Mouse (Mus musculus): ENCODE results near the gene Ddx50. TPM values are rescaled to one million over a fixed set of nuclear protein-coding genes. Genes with fewer than 3 reads are reported as not detected.
"Not testable (repeated sequence)": the region's sequence is repeated elsewhere in the genome, so short reads cannot be mapped to it uniquely, and the experiment has no call there.

Ddx50 gene
- polyA plus RNA-seq, 1 experiment from 2014 or later: 114 TPM

- Histone ChIP-seq H3K4me1 (peaks cover 12% of the 10 kb centered on the region; the same call in 1 of the 2 replicates), H3K4me3 (peak overlapping the region; percentile 39), H3K27ac (peak overlapping the region; percentile 31), H3K9me3 (no peaks in the 10 kb centered on the region), H3K27me3 (ENCODE audit: insufficient read depth, poor library complexity, severe bottlenecking) (no peaks in the 10 kb centered on the region), H3K36me3 (no peaks in the 10 kb centered on the region)
- 43% methylated on average over 27 of the region's 27 CpGs for WGBS
- DNase-seq (ENCODE audit: low spot score): no peak
Measured at GRCm38 (mm10) chr10:62664963-62665590, 14.1 kb upstream of the Ddx50 start.

- Histone ChIP-seq H3K36me3 (no peaks in the 10 kb centered on the region), H3K27me3 (ENCODE audit: insufficient read depth, poor library complexity, severe bottlenecking) (no peaks in the 10 kb centered on the region), H3K9me3 (no peaks in the 10 kb centered on the region), H3K4me3 (no peak overlapping the region), H3K27ac (0 out of 2 replicates have a peak overlapping the region, but pooled peaks have one; percentile 31), H3K4me1 (peaks cover 12% of the 10 kb centered on the region; the same call in 1 of the 2 replicates)
- 83% methylated on average over 10 of the region's 10 CpGs for WGBS
- no peak for DNase-seq (ENCODE audit: low spot score)
Measured at GRCm38 (mm10) chr10:62664171-62664570, 13.2 kb upstream of the Ddx50 start.

- Histone ChIP-seq H3K36me3 (no peaks in the 10 kb centered on the region), H3K4me3 (no peak overlapping the region), H3K9me3 (no peaks in the 10 kb centered on the region), H3K4me1 (no peaks in the 10 kb centered on the region), H3K27me3 (ENCODE audit: insufficient read depth, poor library complexity, severe bottlenecking) (no peaks in the 10 kb centered on the region), H3K27ac (no peak overlapping the region)
- DNase-seq (ENCODE audit: low spot score): no peak
- WGBS: 78% methylated on average over 7 of the region's 7 CpGs
Measured at GRCm38 (mm10) chr10:62656711-62657110, 5.7 kb upstream of the Ddx50 start.

- DNase-seq (ENCODE audit: low spot score): no peak
- Histone ChIP-seq H3K9me3 (no peaks in the 10 kb centered on the region), H3K4me3 (peak overlapping the region; percentile 89), H3K4me1 (peaks cover 10% of the 10 kb centered on the region; the same call in 1 of the 2 replicates), H3K36me3 (peaks cover 6% of the 10 kb centered on the region), H3K27me3 (ENCODE audit: insufficient read depth, poor library complexity, severe bottlenecking) (no peaks in the 10 kb centered on the region), H3K27ac (peak overlapping the region; percentile 94)
- WGBS: 24% methylated on average over 3 of the region's 3 CpGs
Measured at GRCm38 (mm10) chr10:62651961-62652360, 943 bp upstream of the Ddx50 start.

- WGBS: 0% methylated on average over 17 of the region's 17 CpGs
- Histone ChIP-seq H3K4me3 (peak overlapping the region; percentile 89), H3K27ac (peak overlapping the region; percentile 94), H3K27me3 (ENCODE audit: insufficient read depth, poor library complexity, severe bottlenecking) (no peaks in the 10 kb centered on the region), H3K9me3 (no peaks in the 10 kb centered on the region), H3K4me1 (peaks cover 10% of the 10 kb centered on the region; the same call in 1 of the 2 replicates), H3K36me3 (peaks cover 21% of the 10 kb centered on the region)
- peak; percentile 79 for DNase-seq (ENCODE audit: low spot score)
Measured at GRCm38 (mm10) chr10:62650358-62650782, 648 bp downstream of the Ddx50 start.

- H3K4me1 ChIP-seq: peaks cover 13% of the 10 kb centered on the region
- H3K27ac ChIP-seq: no peak overlapping the region
- H3K27me3 ChIP-seq (ENCODE audit: insufficient read depth, poor library complexity, severe bottlenecking): no peaks in the 10 kb centered on the region
- 78% methylated on average over 3 of the region's 3 CpGs for WGBS
- no peaks in the 10 kb centered on the region for H3K9me3 ChIP-seq
- 0 out of 2 replicates have a peak, but pooled peaks cover 1% of the 10 kb centered on the region for H3K36me3 ChIP-seq
- no peak overlapping the region for H3K4me3 ChIP-seq
- no peak for DNase-seq (ENCODE audit: low spot score)
Measured at GRCm38 (mm10) chr10:62604161-62604560, 46.9 kb downstream of the Ddx50 start.

GRCm38 (mm10) chr10:62603233-62604030, 47.6 kb downstream of the Ddx50 start:
- Histone ChIP-seq H3K4me3 (no peak overlapping the region), H3K27ac (no peak overlapping the region), H3K4me1 (peaks cover 13% of the 10 kb centered on the region), H3K27me3 (ENCODE audit: insufficient read depth, poor library complexity, severe bottlenecking) (no peaks in the 10 kb centered on the region), H3K36me3 (peaks cover 7% of the 10 kb centered on the region), H3K9me3 (no peaks in the 10 kb centered on the region)
- WGBS: 84% methylated on average over 12 of the region's 12 CpGs
- no peak for DNase-seq (ENCODE audit: low spot score)

- H3K36me3 ChIP-seq: peaks cover 17% of the 10 kb centered on the region
- H3K27me3 ChIP-seq (ENCODE audit: insufficient read depth, poor library complexity, severe bottlenecking): no peaks in the 10 kb centered on the region
- H3K27ac ChIP-seq: peak within 1 kb of the TSS; percentile 92
- peak within 1 kb of the TSS; percentile 95 for H3K4me3 ChIP-seq
- H3K9me3 ChIP-seq: no peaks in the 10 kb centered on the region
- peak; percentile 97 for DNase-seq (ENCODE audit: low spot score)
- 6% methylated on average over 53 of the region's 53 CpGs for WGBS
- peaks cover 17% of the 10 kb centered on the region for H3K4me1 ChIP-seq
Measured at GRCm38 (mm10) chr10:62602177-62603040, 48.6 kb downstream of the Ddx50 start, which contains the start of gene Ddx21. Ddx21 (minus strand) TSS chr10:62602281.

GRCm38 (mm10) chr10:62601833-62602176, 49.2 kb downstream of the Ddx50 start:
- no peaks in the 10 kb centered on the region for H3K9me3 ChIP-seq
- DNase-seq (ENCODE audit: low spot score): no peak
- no peaks in the 10 kb centered on the region for H3K27me3 ChIP-seq (ENCODE audit: insufficient read depth, poor library complexity, severe bottlenecking)
- H3K4me1 ChIP-seq: peaks cover 17% of the 10 kb centered on the region
- peak overlapping the region; percentile 95 for H3K4me3 ChIP-seq
- peaks cover 23% of the 10 kb centered on the region for H3K36me3 ChIP-seq
- H3K27ac ChIP-seq: peak overlapping the region; percentile 92
- under 1% methylated on average over 23 of the region's 23 CpGs for WGBS

GRCm38 (mm10) chr10:62601053-62601791, 49.8 kb downstream of the Ddx50 start:
- H3K9me3 ChIP-seq: no peaks in the 10 kb centered on the region
- peak overlapping the region; percentile 95 for H3K4me3 ChIP-seq
- no peak for DNase-seq (ENCODE audit: low spot score)
- H3K27ac ChIP-seq: peak overlapping the region; percentile 92; the same call in 1 of the 2 replicates
- H3K36me3 ChIP-seq: peaks cover 27% of the 10 kb centered on the region
- WGBS: 10% methylated on average over 20 of the region's 20 CpGs
- H3K27me3 ChIP-seq (ENCODE audit: insufficient read depth, poor library complexity, severe bottlenecking): no peaks in the 10 kb centered on the region
- H3K4me1 ChIP-seq: peaks cover 17% of the 10 kb centered on the region

- 90% methylated on average over 6 of the region's 6 CpGs for WGBS
- no peaks in the 10 kb centered on the region for H3K27me3 ChIP-seq (ENCODE audit: insufficient read depth, poor library complexity, severe bottlenecking)
- peaks cover 38% of the 10 kb centered on the region for H3K36me3 ChIP-seq
- DNase-seq (ENCODE audit: low spot score): no peak
- no peak overlapping the region for H3K27ac ChIP-seq
- no peaks in the 10 kb centered on the region for H3K9me3 ChIP-seq
- H3K4me3 ChIP-seq: no peak overlapping the region
- H3K4me1 ChIP-seq: peaks cover 17% of the 10 kb centered on the region
Measured at GRCm38 (mm10) chr10:62600056-62600455, 51.0 kb downstream of the Ddx50 start.

GRCm38 (mm10) chr10:62599311-62599710, 51.7 kb downstream of the Ddx50 start:
- H3K9me3 ChIP-seq; H3K4me3 ChIP-seq; H3K27ac ChIP-seq; H3K27me3 ChIP-seq (ENCODE audit: insufficient read depth, poor library complexity, severe bottlenecking); DNase-seq (ENCODE audit: low spot score): not testable (repeated sequence)
- H3K36me3 ChIP-seq: peaks cover 45% of the 10 kb centered on the region
- H3K4me1 ChIP-seq: peaks cover 17% of the 10 kb centered on the region
- 88% methylated on average over 3 of the region's 3 CpGs for WGBS

Measured in heart, embryonic 10.5 days (tissue).